Mouse (Mus musculus): Measurements from ENCODE around the gene Slc25a54.

GRCm38 (mm10) chr3:109135352-109135751 lies 55.1 kb downstream of the Slc25a54 start:
- TF ChIP-seq CTCF (IDR thresholded peaks at IDR 0.05; ENCODE audit: low read depth, low read length) = no peak
- TF ChIP-seq GATA1 (IDR thresholded peaks at IDR 0.05; ENCODE audit: borderline replicate concordance, low read length) = no peak
- no peak for TF ChIP-seq TAL1 (conservative IDR thresholded peaks at IDR 0.05; ENCODE audit: low read depth, low read length)

Measured in G1E (cell line).